Mouse (Mus musculus): ENCODE measurements around the gene Maco1.

Gene Maco1

GRCm38 (mm10) chr4:134853259-134853636 lies at the start of gene Maco1:
Maco1 (minus strand) TSS chr4:134853345.
- peak; percentile 100 for DNase-seq (ENCODE audit: low spot score)

GRCm38 (mm10) chr4:134901126-134901525 lies 48.0 kb upstream of the Maco1 start:
- no peak for DNase-seq (ENCODE audit: low spot score)

- no peak for DNase-seq (ENCODE audit: low spot score)
These were observed 44.1 kb upstream of the Maco1 start for GRCm38 (mm10) chr4:134897256-134897655.

GRCm38 (mm10) chr4:134892096-134892495 lies 39.0 kb upstream of the Maco1 start:
- DNase-seq (ENCODE audit: low spot score) = no peak

- DNase-seq (ENCODE audit: low spot score) = no peak
These were observed 31.2 kb upstream of the Maco1 start for GRCm38 (mm10) chr4:134884364-134884763.

- no peak for DNase-seq (ENCODE audit: low spot score)
These were observed 30.7 kb upstream of the Maco1 start for GRCm38 (mm10) chr4:134883808-134884207.

GRCm38 (mm10) chr4:134883266-134883665 lies 30.1 kb upstream of the Maco1 start:
- no peak for DNase-seq (ENCODE audit: low spot score)

GRCm38 (mm10) chr4:134880041-134880440 lies 26.9 kb upstream of the Maco1 start:
- DNase-seq (ENCODE audit: low spot score) = no peak

GRCm38 (mm10) chr4:134879410-134879981 lies 26.4 kb upstream of the Maco1 start:
- DNase-seq (ENCODE audit: low spot score) = no peak

- DNase-seq (ENCODE audit: low spot score) = no peak
These were observed 23.0 kb upstream of the Maco1 start for GRCm38 (mm10) chr4:134876171-134876570.

- DNase-seq (ENCODE audit: low spot score) = no peak
These were observed 18.8 kb upstream of the Maco1 start for GRCm38 (mm10) chr4:134871950-134872349.

GRCm38 (mm10) chr4:134871477-134871876 lies 18.3 kb upstream of the Maco1 start:
- DNase-seq (ENCODE audit: low spot score) = no peak

- DNase-seq (ENCODE audit: low spot score) = no peak
These were observed 16.8 kb upstream of the Maco1 start for GRCm38 (mm10) chr4:134869815-134870375.

GRCm38 (mm10) chr4:134869068-134869730 lies 16.1 kb upstream of the Maco1 start:
- no peak for DNase-seq (ENCODE audit: low spot score)

- DNase-seq (ENCODE audit: low spot score) = no peak
These were observed 15.3 kb upstream of the Maco1 start for GRCm38 (mm10) chr4:134868490-134868889.

GRCm38 (mm10) chr4:134868065-134868464 lies 14.9 kb upstream of the Maco1 start:
- DNase-seq (ENCODE audit: low spot score) = no peak

- no peak for DNase-seq (ENCODE audit: low spot score)
These were observed 14.5 kb upstream of the Maco1 start for GRCm38 (mm10) chr4:134867661-134868060.

GRCm38 (mm10) chr4:134867213-134867612 lies 14.1 kb upstream of the Maco1 start:
- no peak for DNase-seq (ENCODE audit: low spot score)

GRCm38 (mm10) chr4:134865789-134866188 lies 12.6 kb upstream of the Maco1 start:
- no peak for DNase-seq (ENCODE audit: low spot score)

GRCm38 (mm10) chr4:134865340-134865739 lies 12.2 kb upstream of the Maco1 start:
- DNase-seq (ENCODE audit: low spot score) = no peak

GRCm38 (mm10) chr4:134863937-134864729 lies 11.0 kb upstream of the Maco1 start, which contains the start of gene Rhd:
Rhd (plus strand) TSS chr4:134864536.
- DNase-seq (ENCODE audit: low spot score) = no peak

- no peak for DNase-seq (ENCODE audit: low spot score)
These were observed 9.9 kb upstream of the Maco1 start for GRCm38 (mm10) chr4:134862996-134863395.

- no peak for DNase-seq (ENCODE audit: low spot score)
These were observed 8.7 kb upstream of the Maco1 start for GRCm38 (mm10) chr4:134861884-134862283.
